Mouse (Mus musculus) forebrain, embryonic 11.5 days (tissue): Measurements from ENCODE around the gene Spint5. TPM values are rescaled to one million over a fixed set of nuclear protein-coding genes. Genes with fewer than 3 reads are reported as not detected.

Experiments used
- ATAC-seq: fragments of 200-750 bp; cut with Nextera tagmentation; replicated peaks from 2 replicates; pipeline ENCODE4 v1.8.0; 2017; ENCODE audit warnings: moderate TSS enrichment; ENCODE audit not compliant: low FRiP score
- DNase-seq: peaks from one replicate; pipeline ENCODE4 v3.0.0-alpha.2; 2017; ENCODE audit warnings: low spot score
- H3K27ac ChIP-seq: fragments of 300-500 bp; sonication (generic); 2 replicates; pipeline ENCODE4 v1.5.1; 2014; ENCODE audit warnings: low read depth, low read length
- H3K27me3 ChIP-seq: fragments of 300-500 bp; sonication (generic); 2 replicates; pipeline ENCODE4 v1.6.1; 2014; ENCODE audit warnings: mild to moderate bottlenecking, low read length, mixed read lengths; ENCODE audit not compliant: control insufficient read depth, insufficient read depth
- H3K36me3 ChIP-seq: fragments of 300-500 bp; sonication (generic); 2 replicates; pipeline ENCODE4 v1.6.1; 2014; ENCODE audit warnings: mild to moderate bottlenecking, low read length, moderate library complexity, mixed read lengths; ENCODE audit not compliant: control insufficient read depth, insufficient read depth
- H3K4me1 ChIP-seq: fragments of 300-500 bp; sonication (generic); replicated peaks from 2 replicates; pipeline ENCODE4 v1.6.1; 2014; ENCODE audit warnings: low read length, mixed read lengths; ENCODE audit not compliant: control insufficient read depth, insufficient read depth
- H3K4me2 ChIP-seq: fragments of 300-500 bp; sonication (generic); 2 replicates; pipeline ENCODE4 v1.6.1; 2014; ENCODE audit warnings: low read depth, mild to moderate bottlenecking, low read length, moderate library complexity, mixed read lengths; ENCODE audit not compliant: severe bottlenecking
- H3K4me3 ChIP-seq: fragments of 300-500 bp; sonication (generic); 2 replicates; pipeline ENCODE4 v1.5.1; 2014; ENCODE audit warnings: low read depth, low read length
- H3K9ac ChIP-seq: fragments of 300-500 bp; sonication (generic); 2 replicates; pipeline ENCODE4 v1.6.1; 2014; ENCODE audit warnings: low read length
- H3K9me3 ChIP-seq: fragments of 300-500 bp; sonication (generic); 2 replicates; pipeline ENCODE4 v1.6.1; 2016; ENCODE audit warnings: low read length, mixed read lengths; ENCODE audit not compliant: control insufficient read depth
- WGBS: fragments of 180-500 bp; shearing (Covaris S2); extraction: QIAGEN DNeasy Blood & Tissue Kit; methylation state at CpG from one replicate; pipeline ENCODE4 v1.1.7; 2014; 5-methylcytosine and 5-hydroxymethylcytosine counted together
- polyA plus RNA-seq: library from polyadenylated mRNA; unstranded; fragments of >200 nt; fragmentation: Nextera tagmentation; extraction: Ambion mirVana; gene quantifications from 2 replicates; pipeline ENCODE4 v1.2.1, GENCODE M21; 2014

The Spint5 gene
- polyA plus RNA-seq, 1 experiment from 2014 or later = not detected

DNA sequence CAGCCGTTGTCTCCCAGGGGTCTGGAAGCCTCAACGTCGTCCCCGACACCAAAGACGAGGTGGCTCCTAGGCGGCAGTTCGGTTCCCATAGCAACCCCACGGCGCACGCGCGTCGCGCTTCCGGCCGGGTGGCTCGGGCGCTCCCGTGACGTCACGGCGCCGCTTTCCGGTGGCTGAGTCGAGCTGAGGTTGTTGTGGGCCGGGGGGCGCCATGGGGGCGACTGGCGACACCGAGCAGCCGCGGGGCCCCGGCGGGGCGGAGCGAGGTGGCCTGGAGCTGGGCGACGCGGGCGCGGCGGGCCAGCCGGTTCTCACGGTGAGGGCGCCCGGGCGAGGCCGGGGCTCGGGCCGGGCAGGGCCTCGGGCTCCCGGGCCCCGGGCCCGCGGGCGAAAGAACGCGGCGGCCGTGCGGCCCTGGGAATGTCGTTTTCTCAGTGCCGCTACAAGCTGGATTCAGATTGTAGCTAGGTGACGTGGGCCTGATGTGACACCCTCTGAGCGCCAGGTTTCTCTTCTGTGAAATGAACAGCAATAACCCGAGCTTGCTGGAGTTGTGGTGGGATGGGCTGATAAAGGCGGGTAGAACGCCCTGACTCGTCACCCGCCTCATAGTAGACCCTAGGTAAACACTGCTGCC, 30.9 kb downstream of the Spint5 start, which contains the start of the genes Wfdc3 and Dnttip1:
Wfdc3 (minus strand) TSS at position 89 of the 637 bp plus-strand sequence.
Dnttip1 (plus strand) TSS at position 141 of the 637 bp plus-strand sequence.
- peak; percentile 96 for DNase-seq
- Histone ChIP-seq H3K9ac (peak within 1 kb of the TSS; percentile 86), H3K27ac (no peak within 1 kb of the TSS), H3K4me3 (peak within 1 kb of the TSS; percentile 87), H3K36me3 (no peaks in the 10 kb centered on the region; the same call in 1 of the 2 replicates), H3K4me1 (peaks cover 11% of the 10 kb centered on the region), H3K4me2 (peak within 1 kb of the TSS; percentile 80), H3K27me3 (no peaks in the 10 kb centered on the region), H3K9me3 (no peaks in the 10 kb centered on the region)
- peak; percentile 91 for ATAC-seq
- under 1% methylated on average over 70 of the region's 70 CpGs for WGBS

GRCm38 (mm10) chr2:164746693-164747092, 31.6 kb downstream of the Spint5 start:
- WGBS = 56% methylated on average over 8 of the region's 8 CpGs
- ATAC-seq = no peak

GRCm38 (mm10) chr2:164748191-164748590, 33.1 kb downstream of the Spint5 start:
- Histone ChIP-seq H3K27me3 (no peaks in the 10 kb centered on the region), H3K4me3 (no peak overlapping the region), H3K9me3 (no peaks in the 10 kb centered on the region), H3K9ac (no peak overlapping the region), H3K27ac (no peak overlapping the region), H3K36me3 (no peaks in the 10 kb centered on the region; the same call in 1 of the 2 replicates), H3K4me2 (no peak overlapping the region), H3K4me1 (peaks cover 11% of the 10 kb centered on the region)
- DNase-seq (no peak), ATAC-seq (no peak)
- WGBS = 87% methylated on average over 4 of the region's 4 CpGs

More at GRCm38 (mm10) chr2:164746693-164747092, 31.6 kb downstream of the Spint5 start:
- H3K4me2 ChIP-seq = peak overlapping the region; percentile 80
- H3K27ac ChIP-seq = no peak overlapping the region
- no peaks in the 10 kb centered on the region; the same call in 1 of the 2 replicates for H3K36me3 ChIP-seq
- H3K9me3 ChIP-seq = no peaks in the 10 kb centered on the region
- H3K4me3 ChIP-seq = peak overlapping the region; percentile 87
- no peak for DNase-seq
- H3K4me1 ChIP-seq = peaks cover 11% of the 10 kb centered on the region
- H3K27me3 ChIP-seq = no peaks in the 10 kb centered on the region
- H3K9ac ChIP-seq = peak overlapping the region; percentile 86

- no peak for DNase-seq
- no peak for ATAC-seq
- H3K27me3 ChIP-seq = no peaks in the 10 kb centered on the region
- no peaks in the 10 kb centered on the region for H3K9me3 ChIP-seq
- no peak overlapping the region for H3K9ac ChIP-seq
- peaks cover 11% of the 10 kb centered on the region for H3K4me1 ChIP-seq
- no peak overlapping the region for H3K4me3 ChIP-seq
- H3K27ac ChIP-seq = no peak overlapping the region
- H3K36me3 ChIP-seq = no peaks in the 10 kb centered on the region; the same call in 1 of the 2 replicates
- 93% methylated on average over 6 of the region's 6 CpGs for WGBS
- H3K4me2 ChIP-seq = no peak overlapping the region
These were observed 33.9 kb downstream of the Spint5 start for GRCm38 (mm10) chr2:164748991-164749390.

- no peak for DNase-seq
- no peaks in the 10 kb centered on the region for H3K27me3 ChIP-seq
- no peaks in the 10 kb centered on the region for H3K9me3 ChIP-seq
- ATAC-seq = no peak
- 0 out of 2 replicates have a peak, but pooled peaks cover under 1% of the 10 kb centered on the region for H3K4me1 ChIP-seq
- no peak overlapping the region for H3K27ac ChIP-seq
- H3K9ac ChIP-seq = no peak overlapping the region
- no peak overlapping the region for H3K4me2 ChIP-seq
- H3K36me3 ChIP-seq = peaks cover 2% of the 10 kb centered on the region
- H3K4me3 ChIP-seq = no peak overlapping the region
- 98% methylated on average over 2 of the region's 2 CpGs for WGBS
These were observed 37.3 kb downstream of the Spint5 start for GRCm38 (mm10) chr2:164752454-164752853.

DNA sequence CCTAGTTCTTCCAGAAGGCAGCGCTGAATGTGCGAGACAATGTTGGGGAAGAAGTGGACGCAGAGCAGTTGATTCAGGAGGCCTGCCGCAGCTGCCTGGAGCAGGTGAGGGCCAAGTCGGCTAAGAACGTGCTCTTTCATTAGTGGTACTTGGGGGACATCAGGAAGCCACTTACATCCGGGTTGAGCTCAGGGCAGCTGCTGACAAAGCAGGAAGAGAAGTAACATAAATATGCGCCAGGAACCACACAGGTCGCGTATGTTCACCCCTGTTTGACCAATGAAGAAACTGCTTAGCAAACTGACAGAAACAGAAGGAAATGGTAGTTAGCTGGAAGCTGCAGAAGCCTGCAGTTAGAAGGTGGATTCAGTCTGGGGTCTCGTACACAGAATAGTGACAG, 39.0 kb downstream of the Spint5 start:
- H3K36me3 ChIP-seq = peaks cover 2% of the 10 kb centered on the region
- 93% methylated on average over 11 of the region's 11 CpGs for WGBS
- H3K9ac ChIP-seq = no peak overlapping the region
- ATAC-seq (no peak), DNase-seq (no peak)
- H3K27me3 ChIP-seq = no peaks in the 10 kb centered on the region
- no peak overlapping the region for H3K27ac ChIP-seq
- H3K4me1 ChIP-seq = no peaks in the 10 kb centered on the region
- no peak overlapping the region for H3K4me3 ChIP-seq
- no peaks in the 10 kb centered on the region for H3K9me3 ChIP-seq
- H3K4me2 ChIP-seq = no peak overlapping the region

- H3K27me3 ChIP-seq = no peaks in the 10 kb centered on the region
- DNase-seq = no peak
- no peaks in the 10 kb centered on the region for H3K9me3 ChIP-seq
- H3K9ac ChIP-seq = no peak overlapping the region
- H3K4me1 ChIP-seq = no peaks in the 10 kb centered on the region
- H3K4me2 ChIP-seq = no peak overlapping the region
- no peak overlapping the region for H3K4me3 ChIP-seq
- H3K36me3 ChIP-seq = peaks cover 2% of the 10 kb centered on the region
- no peak overlapping the region for H3K27ac ChIP-seq
- WGBS = 89% methylated on average over 2 of the region's 2 CpGs
- no peak for ATAC-seq
These were observed 39.7 kb downstream of the Spint5 start for GRCm38 (mm10) chr2:164754800-164755199.

DNA sequence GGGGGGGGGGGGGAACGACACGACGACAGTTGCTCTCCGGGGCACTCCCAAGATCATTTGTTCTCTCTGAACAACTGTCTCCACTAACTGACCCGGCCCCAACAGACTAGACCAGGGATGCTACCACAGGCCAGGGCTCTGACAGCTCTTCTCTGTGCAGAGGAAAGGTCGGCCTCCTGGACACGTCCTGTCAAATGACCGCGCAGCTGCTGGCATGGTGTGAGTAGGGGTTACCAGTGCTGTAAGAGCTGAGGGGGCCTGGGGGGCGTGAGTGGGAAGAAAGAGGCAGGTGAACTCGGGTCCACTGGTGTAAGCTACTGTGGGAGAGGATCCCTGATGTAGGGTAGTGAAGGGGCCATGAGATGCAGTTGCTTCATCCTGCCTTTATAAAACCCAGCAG, 42.7 kb downstream of the Spint5 start:
- Histone ChIP-seq H3K36me3 (peaks cover 2% of the 10 kb centered on the region), H3K4me1 (no peaks in the 10 kb centered on the region), H3K4me2 (no peak overlapping the region), H3K9me3 (no peaks in the 10 kb centered on the region), H3K4me3 (no peak overlapping the region), H3K27ac (no peak overlapping the region), H3K27me3 (no peaks in the 10 kb centered on the region), H3K9ac (no peak overlapping the region)
- no peak for DNase-seq
- WGBS = 88% methylated on average over 11 of the region's 11 CpGs
- ATAC-seq = no peak

DNA sequence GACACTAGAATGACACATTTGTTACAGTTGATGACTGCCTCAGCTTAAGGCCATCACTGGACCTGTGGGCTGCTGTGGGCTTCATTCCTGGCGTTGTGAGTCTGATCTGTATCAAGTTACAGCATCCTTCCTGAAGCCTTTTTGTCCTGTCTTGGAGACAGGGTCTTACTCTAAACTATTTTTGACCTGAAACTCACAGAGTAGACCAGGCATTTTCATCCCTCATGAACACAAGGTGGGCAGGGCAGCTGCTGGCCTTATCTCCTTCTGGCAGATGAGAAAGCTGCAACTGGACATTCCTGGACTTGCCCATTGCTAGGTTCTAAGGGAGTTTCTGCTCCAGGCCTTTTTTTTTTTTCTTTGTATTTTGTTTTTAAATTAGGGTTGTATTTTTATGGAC, 43.6 kb downstream of the Spint5 start:
- WGBS = 74% methylated on average over 1 of the region's 1 CpGs
- Histone ChIP-seq H3K36me3 (peaks cover 2% of the 10 kb centered on the region), H3K4me2 (no peak overlapping the region), H3K9me3 (no peaks in the 10 kb centered on the region), H3K4me3 (no peak overlapping the region), H3K4me1 (no peaks in the 10 kb centered on the region), H3K27me3 (no peaks in the 10 kb centered on the region), H3K27ac (no peak overlapping the region), H3K9ac (no peak overlapping the region)
- DNase-seq (no peak), ATAC-seq (no peak)
